Mouse (Mus musculus): ENCODE results near the gene Gm47995. TPM values are rescaled to one million over a fixed set of nuclear protein-coding genes. Genes with fewer than 3 reads are reported as not detected.

The Gm47995 gene
- polyA plus RNA-seq (2014; fragmentation: Illumina TruSeq; extraction: RNeasy Lipid Tissue Mini Kit (QIAGEN cat#74804); ENCODE audit: low read depth, low replicate concordance) = not detected

DNA sequence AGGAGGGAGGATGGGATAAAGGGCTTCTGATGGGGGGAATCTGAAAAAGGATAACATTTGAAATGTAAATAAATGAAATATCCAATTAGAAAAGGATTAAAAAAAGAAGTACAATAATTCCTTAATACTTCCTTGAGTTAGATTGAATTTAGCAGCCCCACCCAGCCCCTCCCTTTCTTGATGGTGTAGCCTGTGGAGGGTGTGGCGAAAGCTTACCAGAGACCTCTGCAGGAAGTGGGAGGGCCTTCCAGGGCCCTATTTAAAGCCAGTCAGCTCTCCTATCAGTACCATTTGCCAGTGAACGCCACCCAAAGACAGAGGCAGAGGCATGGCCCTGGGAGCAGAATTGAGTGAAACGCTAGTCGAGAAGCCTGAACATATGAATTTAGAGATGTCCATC, at the start of gene Gm47995:
Gene Gm47995, plus strand, starts transcription at position 329 of the 400 bp plus-strand sequence.

DNA sequence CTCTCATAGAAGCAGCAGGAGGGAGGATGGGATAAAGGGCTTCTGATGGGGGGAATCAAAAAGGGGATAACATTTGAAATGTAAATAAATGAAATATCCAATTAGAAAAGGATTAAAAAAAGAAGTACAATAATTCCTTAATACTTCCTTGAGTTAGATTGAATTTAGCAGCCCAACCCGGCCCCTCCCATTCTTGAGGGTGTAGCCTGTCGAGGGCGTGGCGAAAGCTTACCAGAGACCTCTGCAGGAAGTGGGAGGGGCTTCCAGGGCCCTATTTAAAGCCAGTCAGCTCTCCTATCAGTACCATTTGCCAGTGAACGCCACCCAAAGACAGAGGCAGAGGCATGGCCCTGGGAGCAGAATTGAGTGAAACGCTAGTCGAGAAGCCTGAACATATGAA, 16.0 kb upstream of the Gm47995 start, which contains the start of gene Gm47985:
Gene Gm47985, plus strand, starts transcription at position 272 of the 400 bp plus-strand sequence.

GRCm38 (mm10) chr1:151192075-151192474, 6.2 kb upstream of the Gm47995 start, which contains the start of gene Gm8947:
TSS of gene Gm8947 (plus strand) at chr1:151192376.

DNA sequence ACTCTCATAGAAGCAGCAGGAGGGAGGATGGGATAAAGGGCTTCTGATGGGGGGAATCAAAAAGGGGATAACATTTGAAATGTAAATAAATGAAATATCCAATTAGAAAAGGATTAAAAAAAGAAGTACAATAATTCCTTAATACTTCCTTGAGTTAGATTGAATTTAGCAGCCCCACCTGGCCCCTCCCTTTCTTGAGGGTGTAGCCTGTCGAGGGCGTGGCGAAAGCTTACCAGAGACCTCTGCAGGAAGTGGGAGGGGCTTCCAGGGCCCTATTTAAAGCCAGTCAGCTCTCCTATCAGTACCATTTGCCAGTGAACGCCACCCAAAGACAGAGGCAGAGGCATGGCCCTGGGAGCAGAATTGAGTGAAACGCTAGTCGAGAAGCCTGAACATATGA, 5.6 kb downstream of the Gm47995 start, which contains the start of gene 3110040M04Rik:
Gene 3110040M04Rik, plus strand, starts transcription at position 304 of the 400 bp plus-strand sequence.

GRCm38 (mm10) chr1:151209824-151210355, 11.6 kb downstream of the Gm47995 start, which contains the start of gene Gm47996:
TSS of gene Gm47996 (plus strand) at chr1:151210131.

Other genes starting within 250 kb of the Gm47995 start
- gene Hmcn1, start 205.0 kb upstream of the Gm47995 start, polyA plus RNA-seq (2014; fragmentation: Illumina TruSeq; extraction: RNeasy Lipid Tissue Mini Kit (QIAGEN cat#74804); ENCODE audit: low read depth, low replicate concordance) = 0.36 TPM
- gene Gm47985, start 15.9 kb upstream of the Gm47995 start, polyA plus RNA-seq (2014; fragmentation: Illumina TruSeq; extraction: RNeasy Lipid Tissue Mini Kit (QIAGEN cat#74804); ENCODE audit: low read depth, low replicate concordance) = not detected
- not detected for gene Gm8947, start 6.1 kb upstream of the Gm47995 start, polyA plus RNA-seq (2014; fragmentation: Illumina TruSeq; extraction: RNeasy Lipid Tissue Mini Kit (QIAGEN cat#74804); ENCODE audit: low read depth, low replicate concordance)
- gene 3110040M04Rik, start 5.7 kb downstream of the Gm47995 start, polyA plus RNA-seq (2014; fragmentation: Illumina TruSeq; extraction: RNeasy Lipid Tissue Mini Kit (QIAGEN cat#74804); ENCODE audit: low read depth, low replicate concordance) = not detected
- not detected for gene Gm47996, start 11.7 kb downstream of the Gm47995 start, polyA plus RNA-seq (2014; fragmentation: Illumina TruSeq; extraction: RNeasy Lipid Tissue Mini Kit (QIAGEN cat#74804); ENCODE audit: low read depth, low replicate concordance)
- 1,126 TPM for gene Ivns1abp, start 146.0 kb downstream of the Gm47995 start, polyA plus RNA-seq (2014; fragmentation: Illumina TruSeq; extraction: RNeasy Lipid Tissue Mini Kit (QIAGEN cat#74804); ENCODE audit: low read depth, low replicate concordance)
- 46.1 TPM for gene Swt1, start 230.0 kb downstream of the Gm47995 start, polyA plus RNA-seq (2014; fragmentation: Illumina TruSeq; extraction: RNeasy Lipid Tissue Mini Kit (QIAGEN cat#74804); ENCODE audit: low read depth, low replicate concordance)
- 30.3 TPM for gene Trmt1l, start 230.1 kb downstream of the Gm47995 start, polyA plus RNA-seq (2014; fragmentation: Illumina TruSeq; extraction: RNeasy Lipid Tissue Mini Kit (QIAGEN cat#74804); ENCODE audit: low read depth, low replicate concordance)

Data from kidney, adult 10 weeks (tissue).